Mouse (Mus musculus) hindbrain, embryonic 14.5 days (tissue): Measurements from ENCODE around the gene Kazn. TPM values are rescaled to one million over a fixed set of nuclear protein-coding genes. Genes with fewer than 3 reads are reported as not detected.

Experiments used
- ATAC-seq: fragments of 200-750 bp; cut with Nextera tagmentation; 2 replicates; pipeline ENCODE4 v1.8.0; 2017; ENCODE audit warnings: moderate number of reproducible peaks, mild to moderate bottlenecking, moderate TSS enrichment, moderate library complexity; ENCODE audit not compliant: low FRiP score
- DNase-seq: peaks from one replicate; pipeline ENCODE4 v3.0.0-alpha.2; 2015; ENCODE audit warnings: low spot score
- H3K27ac ChIP-seq: fragments of 300-500 bp; sonication (generic); 2 replicates; pipeline ENCODE4 v1.5.1; 2014; ENCODE audit warnings: mild to moderate bottlenecking, moderate library complexity
- H3K27me3 ChIP-seq: fragments of 300-500 bp; sonication (generic); 2 replicates; pipeline ENCODE4 v1.6.1; 2014; ENCODE audit warnings: mild to moderate bottlenecking, low read length, mixed read lengths; ENCODE audit not compliant: control insufficient read depth, insufficient read depth
- H3K36me3 ChIP-seq: fragments of 300-500 bp; sonication (generic); replicated peaks from 2 replicates; pipeline ENCODE4 v1.6.1; 2014; ENCODE audit not compliant: control insufficient read depth, insufficient read depth
- H3K4me1 ChIP-seq: fragments of 300-500 bp; sonication (generic); replicated peaks from 2 replicates; pipeline ENCODE4 v1.6.1; 2014; ENCODE audit warnings: antibody characterized with exemption, low read length, mixed read lengths; ENCODE audit not compliant: control insufficient read depth, insufficient read depth
- H3K4me2 ChIP-seq: fragments of 300-500 bp; sonication (generic); replicated peaks from 2 replicates; pipeline ENCODE4 v1.6.1; 2014; ENCODE audit warnings: mild to moderate bottlenecking, moderate library complexity
- H3K4me3 ChIP-seq: fragments of 300-500 bp; sonication (generic); replicated peaks from 2 replicates; pipeline ENCODE4 v1.5.1; 2014; ENCODE audit warnings: mild to moderate bottlenecking, low read length
- H3K9ac ChIP-seq: fragments of 300-500 bp; sonication (generic); 2 replicates; pipeline ENCODE4 v1.6.1; 2014
- H3K9me3 ChIP-seq: fragments of 300-500 bp; sonication (generic); 2 replicates; pipeline ENCODE4 v1.6.1; 2016; ENCODE audit warnings: low read length; ENCODE audit not compliant: control insufficient read depth
- WGBS: fragments of 180-500 bp; shearing (Covaris S2); extraction: QIAGEN DNeasy Blood & Tissue Kit; methylation state at CpG from one replicate; pipeline ENCODE4 v1.1.7; 2014; 5-methylcytosine and 5-hydroxymethylcytosine counted together
- polyA plus RNA-seq: library from polyadenylated mRNA; unstranded; fragments of >200 nt; fragmentation: Nextera tagmentation; extraction: Ambion mirVana; gene quantifications from 2 replicates; pipeline ENCODE4 v1.2.1, GENCODE M21; 2014

Kazn gene
- polyA plus RNA-seq, 1 experiment from 2014 or later: 18.5 TPM

GRCm38 (mm10) chr4:142246698-142247097 lies 7.5 kb upstream of the Kazn start:
- H3K27me3 ChIP-seq: no peaks in the 10 kb centered on the region
- H3K27ac ChIP-seq: no peak overlapping the region
- no peak overlapping the region for H3K9ac ChIP-seq
- 21% methylated on average over 5 of the region's 5 CpGs for WGBS
- H3K4me3 ChIP-seq: no peak overlapping the region
- ATAC-seq (no peak), DNase-seq (no peak)
- no peaks in the 10 kb centered on the region for H3K4me1 ChIP-seq
- H3K4me2 ChIP-seq: no peak overlapping the region
- H3K9me3 ChIP-seq: no peaks in the 10 kb centered on the region
- H3K36me3 ChIP-seq: no peaks in the 10 kb centered on the region

GRCm38 (mm10) chr4:142244641-142245040 lies 5.4 kb upstream of the Kazn start:
- no peaks in the 10 kb centered on the region for H3K9me3 ChIP-seq
- no peaks in the 10 kb centered on the region for H3K36me3 ChIP-seq
- no peak overlapping the region for H3K4me2 ChIP-seq
- no peak for ATAC-seq
- no peak overlapping the region for H3K4me3 ChIP-seq
- 88% methylated on average over 5 of the region's 5 CpGs for WGBS
- H3K27ac ChIP-seq: no peak overlapping the region
- H3K9ac ChIP-seq: no peak overlapping the region
- no peak for DNase-seq
- no peaks in the 10 kb centered on the region for H3K27me3 ChIP-seq
- 0 out of 2 replicates have a peak, but pooled peaks cover 3% of the 10 kb centered on the region for H3K4me1 ChIP-seq

GRCm38 (mm10) chr4:142242750-142243383 lies 3.7 kb upstream of the Kazn start:
- WGBS: 80% methylated on average over 6 of the region's 6 CpGs
- no peak overlapping the region for H3K4me2 ChIP-seq
- H3K4me1 ChIP-seq: peaks cover 11% of the 10 kb centered on the region
- H3K9ac ChIP-seq: no peak overlapping the region
- H3K27me3 ChIP-seq: no peaks in the 10 kb centered on the region
- no peaks in the 10 kb centered on the region for H3K36me3 ChIP-seq
- no peaks in the 10 kb centered on the region for H3K9me3 ChIP-seq
- H3K27ac ChIP-seq: no peak overlapping the region
- ATAC-seq: no peak
- DNase-seq: no peak
- H3K4me3 ChIP-seq: no peak overlapping the region

DNA sequence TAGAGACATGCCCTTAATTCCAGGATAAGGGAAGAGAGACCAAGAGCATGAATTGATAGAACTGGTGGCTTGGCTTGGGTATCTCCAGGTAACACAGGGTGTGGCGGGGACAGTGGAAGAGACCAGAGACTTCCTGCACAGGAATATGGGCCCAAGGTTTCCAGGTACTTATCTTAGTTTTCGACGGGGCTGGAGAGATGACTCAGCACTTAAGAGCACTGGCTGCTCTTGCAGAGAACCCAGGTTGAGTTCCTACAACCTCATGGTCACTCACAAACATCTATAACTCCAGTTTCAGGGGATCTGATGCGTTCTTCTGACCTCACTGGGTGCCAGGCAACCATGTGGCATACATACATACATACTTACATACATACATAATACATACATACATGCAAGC lies 3.0 kb upstream of the Kazn start:
- no peak for DNase-seq
- 90% methylated on average over 4 of the region's 4 CpGs for WGBS
- ATAC-seq: no peak
- Histone ChIP-seq H3K27ac (no peak overlapping the region), H3K36me3 (no peaks in the 10 kb centered on the region), H3K4me2 (no peak overlapping the region), H3K4me3 (no peak overlapping the region), H3K4me1 (peaks cover 15% of the 10 kb centered on the region), H3K9me3 (no peaks in the 10 kb centered on the region), H3K27me3 (peaks cover 3% of the 10 kb centered on the region), H3K9ac (no peak overlapping the region)

DNA sequence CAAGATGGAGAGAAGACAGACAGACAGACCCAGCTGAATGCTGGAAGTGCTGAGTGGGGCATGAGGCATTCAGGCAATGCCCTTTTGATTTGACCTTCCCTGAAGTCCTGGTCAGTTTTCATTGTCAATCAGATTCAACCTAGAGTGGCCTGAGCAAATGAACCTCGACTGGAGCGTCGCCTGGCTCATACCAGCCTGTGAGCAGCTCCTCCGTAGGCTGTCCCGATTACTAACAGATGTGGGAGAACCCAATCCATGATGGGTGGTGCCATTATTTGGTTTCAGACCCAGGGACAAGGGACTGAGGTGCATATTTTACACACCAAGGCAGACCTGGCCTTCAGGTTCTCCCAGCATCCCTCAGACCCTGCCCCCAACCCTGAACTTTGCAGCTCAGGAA lies 1.7 kb upstream of the Kazn start:
- no peak overlapping the region for H3K4me3 ChIP-seq
- no peak overlapping the region for H3K9ac ChIP-seq
- H3K9me3 ChIP-seq: no peaks in the 10 kb centered on the region
- no peak overlapping the region for H3K27ac ChIP-seq
- H3K4me2 ChIP-seq: no peak overlapping the region
- ATAC-seq (no peak), DNase-seq (no peak)
- no peaks in the 10 kb centered on the region for H3K36me3 ChIP-seq
- H3K4me1 ChIP-seq: peaks cover 15% of the 10 kb centered on the region
- WGBS: 53% methylated on average over 5 of the region's 5 CpGs
- peaks cover 4% of the 10 kb centered on the region for H3K27me3 ChIP-seq

- Histone ChIP-seq H3K27ac (no peak overlapping the region), H3K36me3 (no peaks in the 10 kb centered on the region), H3K27me3 (peaks cover 4% of the 10 kb centered on the region), H3K4me2 (peak overlapping the region; percentile 99), H3K4me3 (peak overlapping the region; percentile 63), H3K9me3 (no peaks in the 10 kb centered on the region), H3K9ac (peak overlapping the region; percentile 78), H3K4me1 (peaks cover 15% of the 10 kb centered on the region)
- DNase-seq (no peak), ATAC-seq (peak; percentile 41)
- 1% methylated on average over 68 of the region's 69 CpGs for WGBS
Measured at GRCm38 (mm10) chr4:142238486-142239239, 538 bp downstream of the Kazn start.

DNA sequence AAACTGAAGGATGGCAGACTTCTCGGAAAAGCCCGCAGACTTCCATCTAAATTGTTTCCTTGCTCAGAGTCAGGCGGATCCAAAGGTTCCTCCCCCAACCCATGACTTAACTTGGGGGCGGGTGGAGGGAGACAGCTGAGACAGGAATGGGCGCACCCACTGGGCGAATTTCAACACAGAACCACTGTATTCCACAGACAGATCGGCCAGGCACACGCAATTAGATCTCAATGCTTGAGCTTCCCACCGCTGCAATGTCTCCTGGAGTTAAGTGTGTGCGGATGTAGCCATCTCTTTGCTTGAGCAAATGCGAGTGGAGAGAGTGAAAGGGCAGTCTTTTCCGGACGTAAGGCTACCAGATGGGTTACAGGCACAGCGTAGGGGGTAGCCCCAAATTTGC lies 1.2 kb downstream of the Kazn start:
- Histone ChIP-seq H3K27ac (no peak overlapping the region), H3K4me1 (peaks cover 15% of the 10 kb centered on the region), H3K4me3 (peak overlapping the region; percentile 63), H3K36me3 (no peaks in the 10 kb centered on the region), H3K27me3 (peaks cover 4% of the 10 kb centered on the region), H3K9ac (peak overlapping the region; percentile 78), H3K4me2 (peak overlapping the region; percentile 99), H3K9me3 (no peaks in the 10 kb centered on the region)
- 27% methylated on average over 14 of the region's 14 CpGs for WGBS
- ATAC-seq (no peak), DNase-seq (no peak)

GRCm38 (mm10) chr4:142236681-142237080 lies 2.5 kb downstream of the Kazn start:
- Histone ChIP-seq H3K27ac (no peak overlapping the region), H3K36me3 (no peaks in the 10 kb centered on the region), H3K4me3 (no peak overlapping the region), H3K9me3 (no peaks in the 10 kb centered on the region), H3K27me3 (peaks cover 4% of the 10 kb centered on the region), H3K4me1 (peaks cover 15% of the 10 kb centered on the region), H3K4me2 (no peak overlapping the region), H3K9ac (no peak overlapping the region)
- DNase-seq (no peak), ATAC-seq (no peak)
- 88% methylated on average over 4 of the region's 4 CpGs for WGBS

DNA sequence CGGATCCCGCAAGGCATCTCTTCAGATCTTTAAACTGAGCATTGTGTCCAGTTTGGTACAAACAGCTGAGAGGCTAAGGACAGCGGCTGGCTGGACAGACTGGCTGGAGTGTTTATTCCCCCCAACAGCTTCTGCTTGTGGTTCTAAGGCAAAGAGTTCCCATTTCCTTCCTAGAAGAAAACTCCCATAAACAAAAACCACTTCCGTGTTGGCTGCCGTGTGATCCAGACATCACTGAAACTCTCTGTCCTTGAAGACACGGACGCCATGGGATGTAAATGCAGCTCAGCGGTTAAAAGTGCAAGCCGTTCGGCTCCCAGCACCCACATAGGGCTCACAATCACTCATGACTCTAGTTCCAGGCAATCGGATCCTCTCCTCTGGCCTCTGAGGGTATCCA lies 3.8 kb downstream of the Kazn start:
- Histone ChIP-seq H3K9me3 (no peaks in the 10 kb centered on the region), H3K9ac (no peak overlapping the region), H3K27ac (no peak overlapping the region), H3K4me2 (no peak overlapping the region), H3K36me3 (no peaks in the 10 kb centered on the region), H3K4me1 (peaks cover 12% of the 10 kb centered on the region), H3K27me3 (peaks cover 4% of the 10 kb centered on the region), H3K4me3 (no peak overlapping the region)
- no peak for DNase-seq
- ATAC-seq: no peak
- 81% methylated on average over 11 of the region's 11 CpGs for WGBS
